Mouse (Mus musculus): ENCODE data around the gene Gsdme.

The Gsdme gene

DNA sequence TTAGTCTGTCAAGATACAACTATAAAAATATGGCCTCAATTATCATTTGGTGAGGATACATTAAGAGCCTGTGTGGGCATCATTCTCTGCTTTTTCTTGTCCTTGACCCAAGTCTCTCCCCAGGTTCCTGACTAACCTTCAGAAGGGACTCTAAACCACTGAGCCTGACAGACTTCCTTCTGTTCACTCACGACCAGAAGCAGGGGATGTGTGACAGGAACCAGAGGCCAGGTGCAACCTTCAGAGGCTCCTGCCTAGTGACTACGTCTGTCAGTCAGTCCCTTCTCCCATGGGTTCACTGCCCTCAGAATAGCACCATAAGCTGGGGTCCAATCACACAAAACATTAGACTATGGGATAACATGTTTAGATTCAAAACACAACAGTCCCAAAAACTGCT lies 16.3 kb downstream of the Gsdme start:
- no peak for DNase-seq (ENCODE audit: low read depth, low spot score)

DNA sequence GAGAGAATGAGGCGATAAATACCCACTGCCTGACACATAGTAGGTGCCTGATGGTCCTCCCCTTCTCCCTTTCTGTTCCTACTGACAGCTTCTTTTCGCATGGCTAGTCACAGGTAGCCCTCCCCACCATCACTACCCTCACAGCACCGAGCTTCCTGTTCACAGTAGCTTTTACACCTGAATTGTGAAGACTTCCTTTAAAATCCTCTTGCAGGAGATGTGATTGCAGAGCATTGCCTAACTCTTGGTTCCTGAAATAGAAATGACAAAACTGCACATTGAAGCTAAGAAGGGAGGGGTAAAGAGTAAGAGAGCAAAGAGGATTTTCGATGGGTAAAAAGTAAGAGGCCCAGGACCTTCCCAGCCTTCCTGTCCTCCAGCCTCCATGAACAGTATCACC lies 18.7 kb downstream of the Gsdme start:
- no peak for DNase-seq (ENCODE audit: low read depth, low spot score)

DNA sequence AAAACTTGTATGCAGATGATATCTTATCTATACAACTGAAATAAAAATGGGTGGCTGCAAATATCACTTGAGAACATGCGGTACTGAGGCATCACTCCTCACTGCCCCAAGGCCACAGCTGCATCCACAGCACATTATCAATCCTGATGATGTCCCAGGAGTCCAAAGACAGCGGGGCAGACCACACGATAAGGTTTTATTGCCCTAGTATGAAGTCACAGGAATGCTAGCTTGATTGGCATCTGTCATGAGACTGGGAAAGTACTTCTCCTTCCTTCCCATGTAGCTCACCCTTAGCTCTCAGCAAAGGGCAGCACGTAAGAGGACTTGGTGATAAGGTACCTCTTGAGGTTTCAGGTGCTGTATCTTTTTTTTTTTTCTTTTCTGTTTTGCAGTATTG lies 19.5 kb downstream of the Gsdme start:
- no peak for DNase-seq (ENCODE audit: low read depth, low spot score)

DNA sequence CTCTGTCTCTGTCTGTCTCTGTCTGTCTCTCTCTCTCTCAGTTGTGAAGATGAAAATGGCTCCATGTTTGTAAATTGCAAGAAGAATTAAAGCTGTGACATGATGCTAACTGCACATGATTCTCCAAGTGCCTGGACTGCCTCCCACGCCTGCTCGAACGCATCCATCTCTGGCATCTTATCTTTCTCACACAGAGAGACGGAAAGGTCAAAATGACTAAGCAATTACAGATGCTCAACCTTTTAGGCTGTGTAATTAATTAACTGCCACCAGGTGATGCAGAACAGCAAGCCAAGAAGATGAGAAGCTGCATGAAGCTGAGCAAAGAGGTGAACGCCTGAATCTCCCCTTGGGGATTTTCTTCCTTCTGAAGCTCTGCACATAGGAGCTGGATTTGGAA lies 23.2 kb downstream of the Gsdme start:
- DNase-seq (ENCODE audit: low read depth, low spot score), result no peak

DNA sequence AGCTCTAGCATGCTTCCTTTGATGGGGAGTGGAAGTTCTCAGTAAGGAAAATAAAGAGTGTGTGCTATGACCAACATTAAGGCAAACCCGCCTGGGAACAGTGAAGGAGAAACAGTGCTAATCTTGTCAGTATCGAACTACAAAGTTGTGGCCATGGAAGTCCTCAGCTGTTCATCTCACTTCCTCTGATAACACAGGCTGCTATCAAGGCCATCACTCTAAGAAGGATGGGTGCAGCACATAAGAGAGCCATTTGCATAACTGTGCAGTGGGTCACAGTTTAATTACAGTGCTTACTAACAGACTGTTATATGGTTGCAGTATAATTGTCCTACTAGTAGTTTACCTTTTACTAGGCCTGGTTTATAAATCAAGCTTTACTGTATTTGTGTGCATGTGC lies 23.8 kb downstream of the Gsdme start:
- DNase-seq (ENCODE audit: low read depth, low spot score), result no peak

DNA sequence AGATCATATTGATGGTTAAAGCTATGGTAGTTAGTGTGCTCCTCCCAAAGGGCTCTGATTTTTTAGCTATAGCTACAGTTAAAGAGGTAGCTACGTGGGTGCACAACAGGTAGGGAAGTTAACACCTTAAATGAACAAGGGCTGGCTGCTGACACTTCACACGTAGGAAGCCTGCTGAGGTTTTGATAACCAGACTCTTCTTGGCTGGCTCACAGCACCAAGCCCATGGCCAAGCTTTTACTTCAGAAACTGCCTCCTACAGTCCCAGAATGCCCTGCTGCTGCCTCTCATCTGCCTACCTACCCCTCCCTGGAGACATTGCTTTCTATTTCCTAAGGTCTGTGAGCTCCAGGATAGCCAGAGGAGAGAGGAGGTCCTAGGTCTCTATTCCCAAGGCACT lies 25.7 kb downstream of the Gsdme start:
- DNase-seq (ENCODE audit: low read depth, low spot score), result no peak

DNA sequence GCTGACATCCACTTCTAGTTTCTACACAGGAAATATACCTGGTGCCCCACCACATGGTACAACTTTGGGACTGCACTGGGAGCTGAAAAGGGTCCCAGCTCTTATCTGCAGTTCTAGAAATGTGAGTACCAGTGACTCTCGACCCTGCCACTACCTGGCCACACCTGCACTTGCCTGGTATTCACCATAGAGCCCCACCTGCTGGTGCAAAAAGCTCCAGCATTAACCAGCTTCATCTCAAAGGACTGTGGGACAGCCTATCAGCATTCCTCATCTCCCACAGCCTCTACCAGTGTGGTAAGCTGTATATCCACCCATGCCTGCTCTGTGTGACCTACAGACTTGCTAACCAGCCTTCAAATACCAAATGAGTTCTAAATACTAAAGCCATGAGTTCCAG lies 30.7 kb downstream of the Gsdme start:
- peak; percentile 16 for DNase-seq (ENCODE audit: low read depth, low spot score)

DNA sequence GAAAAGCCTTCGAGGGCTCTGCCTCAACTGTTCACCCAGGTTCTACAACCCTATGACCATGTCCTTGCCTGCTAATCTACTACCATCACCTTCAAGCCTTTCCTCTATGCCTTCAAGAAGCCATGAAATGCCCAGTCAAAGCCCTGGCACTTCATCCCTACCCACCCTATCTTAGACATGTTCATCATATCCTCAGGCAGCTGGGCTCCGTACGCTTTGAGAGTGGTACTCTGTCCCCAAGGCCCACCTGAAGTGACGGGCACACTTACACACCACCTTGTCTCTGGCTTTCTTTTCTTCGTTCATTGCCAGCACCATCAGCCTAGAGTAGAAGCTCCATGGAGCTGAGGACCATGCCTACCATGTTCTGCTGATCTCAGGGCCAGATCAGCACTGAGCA lies 32.4 kb downstream of the Gsdme start:
- DNase-seq (ENCODE audit: low read depth, low spot score), result no peak

DNA sequence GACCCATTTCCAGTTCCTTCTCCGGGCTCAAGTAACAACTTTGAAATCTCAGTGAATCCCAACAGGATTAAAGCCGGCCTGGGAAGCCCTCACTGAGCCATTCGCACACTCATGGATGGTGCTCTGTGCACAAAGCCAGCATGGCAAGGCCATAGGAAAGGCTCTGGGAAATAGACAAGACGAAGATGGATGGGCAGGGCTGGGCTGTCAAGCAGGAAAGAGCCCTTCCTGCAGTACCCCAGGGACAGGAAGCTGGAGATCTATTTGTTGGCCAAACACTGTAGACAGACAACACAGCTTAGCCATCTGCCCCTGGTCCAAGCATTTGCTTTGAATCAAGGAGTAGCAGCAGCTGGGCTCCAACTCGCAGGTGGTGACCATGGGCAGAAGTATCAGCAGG lies 35.5 kb downstream of the Gsdme start:
- DNase-seq (ENCODE audit: low read depth, low spot score), result no peak

DNA sequence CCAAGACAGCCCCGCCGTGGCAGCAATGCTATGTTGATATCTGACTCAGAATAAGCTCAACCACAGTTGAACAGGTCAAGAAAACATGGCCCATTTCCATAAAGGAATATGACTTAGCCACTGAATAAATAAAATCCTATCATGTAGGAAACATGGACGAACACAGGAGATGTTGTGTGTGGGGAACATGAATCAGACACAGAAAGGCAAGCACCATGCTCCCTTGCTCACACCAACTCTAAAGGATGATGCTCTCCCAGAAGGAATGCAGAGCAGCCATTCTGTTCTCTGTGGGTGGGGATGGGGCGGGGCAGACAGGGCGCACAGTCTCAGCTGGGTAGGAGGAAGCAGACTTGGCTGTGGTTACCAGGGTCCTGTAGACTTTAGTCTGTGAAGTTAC lies 38.4 kb downstream of the Gsdme start:
- no peak for DNase-seq (ENCODE audit: low read depth, low spot score)

DNA sequence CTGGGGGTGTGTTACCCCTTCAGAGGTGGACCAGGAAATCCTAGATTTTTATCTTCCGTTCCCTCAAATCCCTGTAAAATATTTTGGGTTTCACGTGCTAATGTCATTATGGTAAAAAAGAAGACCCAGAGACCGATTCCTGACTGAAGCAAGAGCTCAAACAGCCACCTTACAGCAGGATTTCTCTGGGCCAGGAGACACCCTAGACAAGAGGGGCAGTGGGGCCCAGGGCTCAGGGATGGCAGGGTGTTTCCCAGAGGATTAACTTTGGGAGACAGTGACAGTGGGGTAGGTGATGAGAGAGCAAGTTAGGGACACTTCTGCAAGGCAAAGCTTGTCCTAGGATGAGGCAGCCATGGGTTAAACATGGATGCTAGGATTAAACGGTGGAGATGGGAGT lies 40.1 kb downstream of the Gsdme start:
- no peak for DNase-seq (ENCODE audit: low read depth, low spot score)

DNA sequence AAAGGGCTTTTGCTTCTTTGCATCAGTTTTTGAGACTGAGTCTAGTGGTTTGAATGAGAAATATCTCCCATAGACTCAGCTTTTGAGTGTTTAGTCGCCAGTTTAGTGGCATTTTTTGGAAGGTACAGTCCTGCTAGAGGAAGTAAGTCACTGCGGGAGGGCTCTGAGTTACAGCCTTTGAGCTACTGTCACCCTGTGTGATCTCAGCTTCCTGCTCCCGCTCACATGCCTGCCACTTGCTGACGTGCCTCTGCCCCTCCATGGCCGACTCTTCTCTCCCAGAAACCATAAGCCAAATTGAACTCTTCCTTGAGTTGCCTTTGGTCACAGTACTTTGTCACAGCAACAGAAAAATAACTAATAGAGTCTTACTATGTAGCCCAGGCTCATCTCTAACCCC lies 40.7 kb downstream of the Gsdme start:
- DNase-seq (ENCODE audit: low read depth, low spot score), result no peak

DNA sequence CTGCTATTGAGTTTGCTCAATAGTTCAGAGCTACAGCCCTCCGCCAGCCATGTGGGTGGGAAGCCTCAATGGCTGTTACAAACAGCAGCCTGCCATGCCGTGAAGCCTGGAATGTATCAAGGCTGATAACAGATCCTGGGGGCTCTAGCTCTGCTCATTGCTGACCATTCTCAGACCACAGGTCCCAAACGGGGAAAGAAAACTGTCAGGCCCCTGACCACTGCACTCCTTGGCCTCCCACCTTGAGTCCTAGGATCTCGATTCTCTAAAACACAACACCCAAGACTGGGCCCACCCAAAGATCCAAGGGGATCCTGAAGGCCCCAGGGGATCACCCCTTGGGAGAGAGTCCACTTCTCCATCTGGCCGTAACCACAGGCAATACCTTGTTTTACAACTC lies 41.3 kb downstream of the Gsdme start:
- no peak for DNase-seq (ENCODE audit: low read depth, low spot score)

DNA sequence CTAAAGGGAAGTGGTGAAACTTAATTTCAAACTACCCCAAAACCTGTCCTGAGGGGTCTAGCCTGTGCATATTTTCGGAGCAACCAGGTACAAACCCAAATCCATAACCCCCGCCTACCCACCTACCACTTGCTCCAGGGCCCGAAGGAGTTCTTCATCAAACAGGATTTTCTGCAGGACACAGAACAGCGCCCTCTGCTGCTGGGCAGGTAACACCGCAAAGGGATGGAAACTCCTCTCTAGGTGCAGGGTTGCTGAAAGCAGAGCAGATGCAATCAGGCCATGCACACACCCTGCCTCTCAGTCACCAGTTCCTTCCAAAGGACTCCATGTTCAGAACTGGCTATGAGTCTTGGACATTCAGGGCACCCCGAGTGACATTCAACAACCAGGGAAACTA lies 42.8 kb downstream of the Gsdme start:
- DNase-seq (ENCODE audit: low read depth, low spot score), result peak; percentile 48

DNA sequence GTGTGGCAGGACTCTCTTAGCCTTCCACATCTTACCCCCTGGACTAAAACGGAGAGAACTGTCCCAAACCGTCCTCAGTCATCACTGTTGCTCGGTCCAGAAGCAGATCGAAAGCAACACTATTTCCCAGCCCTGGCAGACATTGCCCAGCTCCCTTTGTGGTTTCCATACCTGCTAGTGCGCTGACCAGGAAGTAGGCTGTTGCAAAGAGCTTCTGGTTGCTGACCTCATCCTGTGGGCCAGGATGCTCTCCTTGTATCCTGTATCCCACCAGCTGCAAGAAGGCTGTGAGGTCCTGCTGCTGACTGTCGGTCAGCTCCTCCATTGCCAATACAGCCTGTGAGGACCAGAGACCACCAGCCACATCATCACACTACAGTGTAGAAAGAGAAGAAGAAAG lies 44.6 kb downstream of the Gsdme start:
- no peak for DNase-seq (ENCODE audit: low read depth, low spot score)

DNA sequence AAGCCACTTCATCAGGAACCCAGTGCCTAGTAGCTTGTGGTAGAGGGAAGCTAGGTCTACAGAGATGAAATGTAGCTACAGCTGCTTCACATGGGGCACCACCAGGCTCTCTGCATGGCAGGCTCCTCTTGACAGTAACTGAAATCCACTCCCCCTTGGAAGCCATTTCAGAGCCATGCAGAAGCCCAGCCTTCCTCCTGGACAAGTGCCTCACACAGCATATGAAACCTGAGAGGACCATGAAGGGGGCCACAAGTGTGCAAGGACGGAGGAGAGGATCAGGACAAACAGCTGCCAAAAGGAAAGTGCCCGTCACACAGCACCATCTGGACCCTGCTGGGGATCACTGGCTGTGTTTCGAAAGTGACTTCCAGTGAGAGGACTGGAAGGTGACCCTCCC lies 45.0 kb downstream of the Gsdme start:
- DNase-seq (ENCODE audit: low read depth, low spot score), result no peak

DNA sequence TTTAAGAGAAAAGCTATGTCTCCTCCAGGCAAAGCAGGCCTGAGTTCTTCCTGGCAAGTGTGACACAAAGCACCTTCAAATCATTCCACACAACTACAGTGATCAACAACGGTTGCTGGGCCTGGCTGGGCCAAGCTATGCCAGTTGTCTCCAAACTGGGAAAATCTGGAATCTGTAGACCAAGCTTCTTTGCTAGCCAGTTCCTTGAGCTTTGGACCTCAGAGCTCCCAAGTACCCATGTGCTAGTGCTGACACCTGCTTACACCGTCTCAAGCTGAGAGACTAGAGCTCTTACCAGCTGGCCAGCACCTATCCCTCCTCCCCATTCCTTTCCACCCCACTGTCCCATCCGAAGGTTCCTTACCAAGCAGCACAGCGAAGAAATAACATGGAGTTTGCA lies 47.7 kb downstream of the Gsdme start:
- DNase-seq (ENCODE audit: low read depth, low spot score), result no peak

DNA sequence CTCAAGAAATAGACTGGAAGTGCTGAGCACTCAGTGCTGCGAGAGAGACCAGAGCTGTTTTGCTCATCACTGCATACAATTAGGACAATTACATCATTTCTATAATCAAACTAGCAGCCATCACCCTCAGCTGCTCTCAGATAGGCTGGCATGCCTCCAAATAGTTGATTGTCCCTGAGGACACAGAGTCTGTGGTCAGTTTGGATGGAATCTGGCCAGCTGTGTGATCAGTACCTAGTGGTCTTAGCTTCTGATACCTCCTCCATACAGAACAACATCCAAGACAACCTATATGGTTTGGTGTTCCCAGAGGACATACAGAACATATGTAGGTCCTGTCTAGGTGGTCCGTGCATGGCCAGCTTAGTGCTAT lies 48.3 kb downstream of the Gsdme start:
- no peak for DNase-seq (ENCODE audit: low read depth, low spot score)

DNA sequence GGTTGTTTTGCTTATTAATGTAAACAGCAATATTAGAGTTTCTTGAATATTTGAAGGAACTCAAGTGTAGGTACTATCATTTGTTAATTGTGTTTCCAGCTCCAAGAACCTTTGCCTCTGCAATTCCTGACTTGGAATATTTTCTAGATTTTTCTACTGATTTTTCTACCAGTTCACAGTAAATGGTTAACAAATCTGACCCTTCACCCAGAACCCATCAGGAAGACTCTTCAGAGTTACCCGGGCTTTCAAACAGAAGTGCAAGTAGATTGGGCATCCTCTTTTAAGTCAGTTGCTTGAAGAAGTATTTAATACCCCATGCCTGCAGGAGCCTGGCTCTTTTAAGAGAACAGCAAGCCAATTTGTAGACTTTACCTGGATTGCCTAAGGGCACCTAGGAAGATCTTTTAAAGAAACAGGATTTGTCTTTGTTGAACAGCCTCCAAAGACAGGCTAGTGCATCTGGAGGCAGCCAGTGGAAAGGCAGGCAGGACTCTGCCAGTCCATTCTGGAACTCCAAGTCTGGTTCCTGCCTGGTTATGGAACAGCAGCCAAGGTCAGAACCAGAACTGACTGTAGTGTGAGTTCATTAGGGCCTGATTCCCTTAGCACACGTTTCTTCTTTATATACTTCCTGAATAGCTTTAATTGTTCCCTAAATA lies 48.8 kb downstream of the Gsdme start:
- DNase-seq (ENCODE audit: low read depth, low spot score), result no peak

DNA sequence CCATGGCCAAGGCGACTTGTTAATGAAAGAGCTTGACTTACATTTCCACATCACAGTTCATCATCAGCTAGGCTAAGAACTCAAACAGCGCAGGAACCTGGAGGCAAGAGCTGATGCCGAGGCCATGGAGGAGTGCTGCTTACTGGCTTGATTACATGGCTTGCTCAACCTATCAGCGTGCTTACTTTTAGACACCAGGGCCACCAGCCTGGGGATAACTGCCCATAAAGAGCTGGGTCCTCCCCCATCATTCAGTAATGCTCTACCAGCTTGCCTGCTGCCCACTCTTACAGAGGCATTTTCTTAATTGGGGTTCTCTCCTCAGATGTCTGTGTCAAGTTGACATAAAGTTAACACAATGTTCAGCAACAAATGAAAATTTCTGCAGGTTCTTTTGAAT lies 58.6 kb downstream of the Gsdme start:
- DNase-seq (ENCODE audit: low read depth, low spot score), result no peak

DNA sequence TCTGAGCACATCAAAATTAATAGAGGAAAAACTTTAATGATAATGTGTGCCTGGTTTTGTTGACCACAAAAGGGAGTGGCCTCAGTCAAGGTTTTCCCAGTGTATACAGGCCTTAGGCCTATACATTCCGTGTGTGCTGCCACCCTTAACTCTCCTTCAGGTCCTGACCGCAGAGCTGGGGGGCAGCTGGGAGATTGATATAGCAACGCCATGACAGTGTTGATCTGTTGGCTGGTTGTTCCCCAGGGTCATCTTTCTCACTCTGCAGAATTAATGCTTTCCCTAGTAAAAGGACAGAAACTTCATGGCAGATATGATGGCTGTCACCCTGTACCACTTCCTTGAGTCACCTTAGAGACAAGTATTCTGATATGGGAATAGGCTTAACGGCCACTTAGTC lies 59.3 kb downstream of the Gsdme start:
- DNase-seq (ENCODE audit: low read depth, low spot score), result no peak

DNA sequence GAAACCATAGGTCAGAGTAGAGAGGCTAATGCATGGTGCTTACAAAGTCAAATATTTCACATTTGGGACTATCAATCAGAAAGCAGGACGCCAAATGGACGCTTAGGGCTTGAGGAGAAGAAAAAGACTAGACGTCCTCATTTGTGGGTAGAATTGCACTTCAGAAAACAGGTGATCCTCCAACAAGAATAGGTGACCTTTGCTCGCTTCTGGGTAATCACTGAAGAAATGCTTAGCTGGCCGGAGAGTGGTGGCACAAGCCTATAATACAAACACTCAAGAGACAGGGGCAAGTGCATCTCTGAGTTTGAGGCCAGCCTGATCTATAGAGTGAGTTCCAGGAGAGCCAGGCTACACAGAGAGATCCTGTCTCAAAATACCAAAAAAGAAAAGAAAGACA lies 69.8 kb downstream of the Gsdme start:
- DNase-seq (ENCODE audit: low read depth, low spot score), result no peak

DNA sequence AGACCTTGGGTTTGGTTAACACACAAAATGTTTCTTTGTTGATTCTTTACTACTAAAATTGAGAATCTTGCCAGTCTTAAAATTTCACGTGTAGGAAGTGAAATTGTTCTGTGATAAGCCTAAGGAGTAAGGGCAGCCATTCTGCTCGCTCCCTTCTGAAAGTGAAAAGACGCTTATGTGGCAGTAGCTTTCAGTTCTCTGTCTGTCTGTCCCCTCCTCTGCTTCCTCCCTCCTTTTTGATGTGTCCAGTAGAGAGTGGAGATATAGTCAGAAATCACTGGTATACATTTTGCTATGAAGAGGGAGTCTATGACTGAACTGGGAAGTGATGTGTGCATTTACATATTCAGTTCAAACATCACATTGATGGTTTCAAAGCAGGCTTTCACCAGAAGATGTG lies 70.8 kb downstream of the Gsdme start:
- DNase-seq (ENCODE audit: low read depth, low spot score), result peak; percentile 55

DNA sequence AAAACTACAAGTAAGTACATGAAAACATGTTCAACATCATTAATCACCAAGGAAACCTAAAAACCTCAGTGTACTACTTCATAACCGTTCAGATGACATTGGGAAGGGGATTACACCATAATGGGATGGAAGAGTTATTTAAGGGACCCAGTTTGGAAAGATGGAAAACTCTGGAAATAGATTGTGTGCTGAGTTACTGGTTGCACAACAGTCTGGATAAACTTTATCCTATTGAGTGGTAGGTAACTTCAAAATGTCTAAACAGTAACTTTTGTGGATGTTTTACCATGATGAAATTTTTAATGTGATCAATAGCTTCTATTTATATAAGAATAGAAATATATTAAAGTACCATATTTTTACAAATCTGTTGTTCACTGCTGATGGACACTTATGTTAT lies 71.5 kb downstream of the Gsdme start:
- peak; percentile 10 for DNase-seq (ENCODE audit: low read depth, low spot score)

DNA sequence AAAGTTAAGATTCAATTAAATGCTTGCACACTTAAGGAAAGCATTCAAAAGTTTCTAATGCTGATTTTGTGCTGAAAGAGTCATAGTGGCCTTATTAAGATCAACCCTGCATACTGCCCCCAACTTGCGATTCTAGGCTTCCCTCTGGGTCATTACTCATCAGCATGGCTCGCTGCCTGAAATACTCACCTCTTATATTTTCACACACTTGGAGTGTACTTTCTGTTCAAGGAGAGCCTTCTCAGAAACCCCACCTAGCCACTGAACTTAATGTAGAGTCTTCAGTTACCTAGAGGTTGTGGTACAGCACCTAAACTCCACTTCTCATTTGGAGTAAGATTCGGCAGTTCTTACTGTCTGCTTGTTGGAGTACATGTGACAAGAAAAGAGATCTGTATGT lies 72.1 kb downstream of the Gsdme start:
- peak; percentile 13 for DNase-seq (ENCODE audit: low read depth, low spot score)
